Mouse (Mus musculus) lung, postnatal 0 days (tissue): ENCODE data around the gene Rfx6.

ENCODE experiments used
- CTCF ChIP-seq: IDR thresholded peaks from 2 replicates; pipeline ENCODE4 v1.5.1; 2016; ENCODE audit warnings: antibody characterized with exemption, mild to moderate bottlenecking
- EP300 ChIP-seq: IDR thresholded peaks from 2 replicates; pipeline ENCODE4 v1.6.1; 2016; ENCODE audit warnings: antibody characterized with exemption, mild to moderate bottlenecking, control low read depth

DNA sequence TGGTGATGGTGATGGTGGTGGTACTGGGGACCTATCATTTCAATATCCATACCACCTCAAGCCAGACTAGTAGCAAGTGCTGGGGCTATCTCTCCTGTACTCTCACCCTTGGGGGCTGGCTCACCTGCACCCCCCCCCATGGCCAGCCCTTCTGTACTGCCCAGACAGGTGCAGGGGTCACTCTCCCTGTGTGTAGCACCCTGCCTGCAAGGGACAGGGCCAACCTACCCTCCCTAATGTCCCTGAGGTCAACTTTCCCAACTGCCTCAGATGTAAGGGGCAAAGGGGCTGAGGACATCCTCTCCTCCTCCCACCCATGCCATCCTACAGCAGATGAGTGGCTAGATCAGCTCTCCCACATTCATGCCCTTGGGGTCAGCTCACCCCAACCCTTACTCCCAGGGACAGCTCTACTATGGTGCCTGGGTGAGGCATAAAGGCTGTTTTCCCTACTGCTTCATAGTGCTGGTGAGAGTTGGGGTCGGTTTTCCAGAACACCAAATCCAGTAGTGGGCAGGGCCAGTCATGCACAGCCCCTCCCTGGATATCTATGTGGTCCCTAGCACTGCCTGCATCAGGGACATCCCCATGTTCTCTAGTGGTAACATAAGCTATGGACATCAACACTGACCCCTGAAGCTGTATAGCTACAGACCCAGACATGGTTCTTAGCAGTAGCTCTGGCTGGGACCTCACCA is 5.3 kb upstream of the Rfx6 start:
- TF ChIP-seq CTCF (no peak), EP300 (no peak)
